Mouse (Mus musculus) midbrain, postnatal 0 days (tissue): ENCODE results near the gene Eif2ak3. TPM values are rescaled to one million over a fixed set of nuclear protein-coding genes. Genes with fewer than 3 reads are reported as not detected.

Experiments
- ATAC-seq: fragments of 200-750 bp; cut with Nextera tagmentation; 2 replicates; pipeline ENCODE4 v1.8.0; 2017; ENCODE audit warnings: moderate number of reproducible peaks, mild to moderate bottlenecking, moderate TSS enrichment, moderate library complexity; ENCODE audit not compliant: low FRiP score
- DNase-seq: peaks from one replicate; pipeline ENCODE4 v3.0.0-alpha.2; 2015; ENCODE audit warnings: low spot score
- H3K27ac ChIP-seq: fragments of 300-500 bp; sonication (generic); 2 replicates; pipeline ENCODE4 v1.5.1; 2014; ENCODE audit warnings: low read depth, mild to moderate bottlenecking, low read length, mixed read lengths
- H3K27me3 ChIP-seq: fragments of 300-500 bp; sonication (generic); 2 replicates; pipeline ENCODE4 v1.6.1; 2014; ENCODE audit warnings: low read length, control low read depth, mixed read lengths; ENCODE audit not compliant: insufficient read depth
- H3K36me3 ChIP-seq: fragments of 300-500 bp; sonication (generic); 2 replicates; pipeline ENCODE4 v1.6.1; 2014; ENCODE audit warnings: low read length, control low read depth, mixed read lengths; ENCODE audit not compliant: insufficient read depth
- H3K4me1 ChIP-seq: fragments of 300-500 bp; sonication (generic); 2 replicates; pipeline ENCODE4 v1.6.1; 2014; ENCODE audit warnings: mild to moderate bottlenecking, control low read depth, antibody characterized with exemption, low read length, mixed read lengths; ENCODE audit not compliant: insufficient read depth
- H3K4me2 ChIP-seq: fragments of 300-500 bp; sonication (generic); 2 replicates; pipeline ENCODE4 v1.6.1; 2014; ENCODE audit warnings: low read depth, mild to moderate bottlenecking, low read length, mixed read lengths; ENCODE audit not compliant: poor library complexity, severe bottlenecking
- H3K4me3 ChIP-seq: fragments of 300-500 bp; sonication (generic); 2 replicates; pipeline ENCODE4 v1.5.1; 2014; ENCODE audit warnings: low read depth, mild to moderate bottlenecking, low read length, moderate library complexity
- H3K9ac ChIP-seq: fragments of 300-500 bp; sonication (generic); replicated peaks from 2 replicates; pipeline ENCODE4 v1.6.1; 2014; ENCODE audit warnings: mild to moderate bottlenecking, low read length, moderate library complexity, mixed read lengths; ENCODE audit not compliant: poor library complexity, severe bottlenecking
- H3K9me3 ChIP-seq: fragments of 300-500 bp; sonication (generic); 2 replicates; pipeline ENCODE4 v1.6.1; 2016; ENCODE audit warnings: low read length, control low read depth
- CTCF ChIP-seq: IDR thresholded peaks from 2 replicates; pipeline ENCODE4 v1.5.1; 2016; ENCODE audit warnings: antibody characterized with exemption, mild to moderate bottlenecking
- WGBS: fragments of 180-500 bp; shearing (Covaris S2); extraction: QIAGEN DNeasy Blood & Tissue Kit; methylation state at CpG from one replicate; pipeline ENCODE4 v1.1.7; 2014; 5-methylcytosine and 5-hydroxymethylcytosine counted together
- polyA plus RNA-seq: library from polyadenylated mRNA; unstranded; fragments of >200 nt; fragmentation: Nextera tagmentation; extraction: Ambion mirVana; gene quantifications from 2 replicates; pipeline ENCODE4 v1.2.1, GENCODE M21; 2015
- total RNA-seq: library from RNA; depleted of rRNA; stranded (reverse); fragments of >200 nt; gene quantifications from 2 replicates; pipeline ENCODE4 v1.2.3, GENCODE M21; 2014

Eif2ak3 gene
- total and polyA plus RNA-seq, 2 experiments from 2014 or later = 7.7 to 19.3 TPM

DNA sequence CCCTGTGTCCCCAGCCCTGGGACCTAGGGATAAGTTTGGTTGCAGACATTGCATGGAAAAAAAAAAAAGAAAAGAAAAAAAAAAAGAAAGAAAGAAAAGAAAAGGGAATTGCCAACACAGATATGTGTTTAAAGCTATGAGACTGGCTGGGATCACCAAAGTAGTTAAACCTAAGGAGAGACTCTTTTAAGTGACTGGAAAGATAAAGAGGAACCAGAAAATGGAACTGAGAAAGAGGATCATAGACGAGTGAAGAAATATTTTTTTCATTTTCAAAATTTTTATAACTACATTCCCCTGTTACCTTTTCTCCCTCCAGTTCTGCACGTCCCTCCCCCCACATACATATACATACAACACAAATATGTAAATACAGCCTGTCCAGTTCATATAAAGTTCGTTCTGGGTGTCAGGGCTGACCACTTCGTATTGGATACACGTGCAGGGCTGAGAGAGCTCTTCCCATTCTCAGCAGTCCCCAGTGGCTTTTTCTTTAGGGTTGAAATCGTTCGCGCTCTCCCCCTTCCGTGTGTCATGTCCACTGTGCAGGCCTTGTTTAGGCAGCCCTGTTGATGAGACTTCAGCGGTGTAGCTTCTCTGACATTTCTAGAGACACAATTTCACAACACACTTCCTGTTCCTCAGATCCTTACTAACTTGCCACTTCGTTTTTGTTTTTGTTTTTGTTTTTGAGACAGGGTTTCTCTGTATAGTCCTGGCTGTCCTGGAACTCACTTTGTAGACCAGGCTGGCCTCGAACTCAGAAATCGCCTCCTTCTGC lies 11.4 kb downstream of the Eif2ak3 start:
- DNase-seq = no peak
- Histone ChIP-seq H3K4me2 (no peak overlapping the region), H3K36me3 (peaks cover 10% of the 10 kb centered on the region; the same call in 1 of the 2 replicates), H3K9ac (no peak overlapping the region), H3K4me1 (no peaks in the 10 kb centered on the region), H3K27me3 (no peaks in the 10 kb centered on the region), H3K4me3 (no peak overlapping the region), H3K9me3 (no peaks in the 10 kb centered on the region), H3K27ac (no peak overlapping the region)
- TF ChIP-seq CTCF = no peak
- 90% methylated on average over 13 of the region's 13 CpGs for WGBS
- ATAC-seq = no peak

DNA sequence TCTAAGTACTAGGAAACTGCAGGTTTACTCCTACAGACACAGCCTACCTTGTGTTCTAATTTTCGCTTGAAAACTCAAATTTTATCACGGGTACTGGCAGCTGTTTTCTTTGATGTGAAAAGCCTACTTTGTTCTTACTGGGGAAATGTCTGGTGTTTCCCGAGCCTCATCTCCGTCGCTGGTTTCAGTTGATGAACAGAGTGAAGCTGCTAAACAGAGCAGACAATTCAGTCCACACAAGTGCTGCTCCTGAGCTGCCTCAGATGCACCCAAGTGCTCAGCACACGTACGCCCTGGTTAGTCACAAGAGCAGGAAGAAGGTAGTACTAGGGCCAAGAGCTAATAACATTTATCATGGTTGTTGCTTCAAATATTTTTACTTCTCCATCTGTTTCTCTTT lies 18.4 kb downstream of the Eif2ak3 start:
- Histone ChIP-seq H3K9me3 (no peaks in the 10 kb centered on the region), H3K9ac (no peak overlapping the region), H3K27me3 (no peaks in the 10 kb centered on the region), H3K27ac (no peak overlapping the region), H3K4me3 (no peak overlapping the region), H3K4me2 (no peak overlapping the region), H3K36me3 (peaks cover 10% of the 10 kb centered on the region; the same call in 1 of the 2 replicates), H3K4me1 (no peaks in the 10 kb centered on the region)
- TF ChIP-seq CTCF = no peak
- ATAC-seq (no peak), DNase-seq (no peak)
- WGBS = 79% methylated on average over 7 of the region's 7 CpGs

DNA sequence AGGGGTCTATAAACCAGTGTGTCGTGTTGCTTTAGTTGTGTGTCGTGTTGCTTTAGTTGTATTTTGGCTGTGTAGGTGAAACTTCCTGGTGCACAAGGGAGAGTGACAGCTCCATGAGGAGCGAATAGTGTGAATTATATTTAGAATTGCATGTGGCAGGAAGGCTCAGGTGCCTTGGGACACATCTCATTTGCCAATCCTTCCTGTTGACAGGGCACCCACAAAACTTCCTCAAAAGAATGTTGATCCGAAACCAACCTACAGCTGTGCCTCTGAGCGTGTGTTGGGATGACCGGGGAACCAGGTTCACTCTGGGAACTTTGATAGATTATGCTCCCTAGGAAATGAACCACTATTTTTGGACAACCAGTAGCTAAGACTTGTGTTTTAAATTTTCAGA lies 20.0 kb downstream of the Eif2ak3 start:
- no peak for TF ChIP-seq CTCF
- no peaks in the 10 kb centered on the region for H3K4me1 ChIP-seq
- no peaks in the 10 kb centered on the region for H3K9me3 ChIP-seq
- peaks cover 5% of the 10 kb centered on the region; the same call in 1 of the 2 replicates for H3K36me3 ChIP-seq
- no peak overlapping the region for H3K9ac ChIP-seq
- no peaks in the 10 kb centered on the region for H3K27me3 ChIP-seq
- H3K4me3 ChIP-seq = no peak overlapping the region
- H3K27ac ChIP-seq = no peak overlapping the region
- no peak for ATAC-seq
- no peak for DNase-seq
- no peak overlapping the region for H3K4me2 ChIP-seq
- WGBS = 95% methylated on average over 6 of the region's 6 CpGs

DNA sequence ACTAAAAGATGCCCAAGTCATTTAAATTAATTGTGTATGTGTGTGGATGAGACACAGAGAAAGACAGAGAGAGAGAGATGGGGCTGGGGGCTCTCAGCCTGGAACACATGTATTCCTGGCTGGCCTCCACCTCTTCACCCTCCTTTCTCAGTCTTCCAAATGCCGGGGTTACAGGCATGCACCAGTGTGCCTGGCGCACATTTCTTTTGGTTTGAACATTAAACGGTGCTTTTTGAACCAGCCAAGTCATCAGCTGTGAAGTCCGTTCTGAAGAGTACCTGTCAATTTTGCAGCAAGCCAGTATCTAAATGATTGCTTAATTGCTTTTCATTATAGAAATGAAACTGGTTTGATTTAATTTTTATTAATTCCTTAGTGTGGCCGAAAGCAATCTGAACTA lies 22.4 kb downstream of the Eif2ak3 start:
- no peaks in the 10 kb centered on the region for H3K9me3 ChIP-seq
- no peak overlapping the region for H3K27ac ChIP-seq
- H3K36me3 ChIP-seq = no peaks in the 10 kb centered on the region
- no peak for TF ChIP-seq CTCF
- H3K4me1 ChIP-seq = no peaks in the 10 kb centered on the region
- no peak for DNase-seq
- no peak overlapping the region for H3K4me2 ChIP-seq
- no peak overlapping the region for H3K9ac ChIP-seq
- no peaks in the 10 kb centered on the region for H3K27me3 ChIP-seq
- no peak for ATAC-seq
- 58% methylated on average over 5 of the region's 5 CpGs for WGBS
- H3K4me3 ChIP-seq = no peak overlapping the region

DNA sequence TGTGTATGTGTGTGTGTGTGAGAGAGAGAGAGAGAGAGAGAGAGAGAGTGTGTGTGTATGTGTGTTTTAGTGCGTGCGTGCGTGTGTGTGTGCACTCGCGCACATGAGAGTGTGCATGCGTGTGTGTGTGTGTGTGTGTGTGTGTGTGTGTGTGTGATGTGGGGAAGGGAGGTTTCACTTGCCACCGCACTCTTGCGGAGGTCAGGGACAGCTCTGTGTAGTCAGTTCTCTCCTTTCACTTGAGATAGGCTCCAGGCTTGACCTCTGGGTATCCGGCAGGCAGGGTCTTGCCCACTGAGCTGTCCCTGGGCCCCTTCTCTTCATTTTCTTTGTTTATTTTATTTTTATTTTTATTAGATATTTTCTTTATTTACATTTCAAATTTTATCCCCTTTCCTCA lies 23.0 kb downstream of the Eif2ak3 start:
- WGBS = 91% methylated on average over 9 of the region's 9 CpGs
- H3K27ac ChIP-seq = no peak overlapping the region
- ATAC-seq (no peak), DNase-seq (no peak)
- H3K4me3 ChIP-seq = no peak overlapping the region
- no peak overlapping the region for H3K4me2 ChIP-seq
- no peak overlapping the region for H3K9ac ChIP-seq
- H3K9me3 ChIP-seq = no peaks in the 10 kb centered on the region
- no peaks in the 10 kb centered on the region for H3K36me3 ChIP-seq
- TF ChIP-seq CTCF = no peak
- H3K4me1 ChIP-seq = no peaks in the 10 kb centered on the region
- no peaks in the 10 kb centered on the region for H3K27me3 ChIP-seq

- Histone ChIP-seq H3K4me3 (no peak overlapping the region), H3K9ac (no peak overlapping the region), H3K4me1 (no peaks in the 10 kb centered on the region), H3K27me3 (no peaks in the 10 kb centered on the region), H3K36me3 (no peaks in the 10 kb centered on the region), H3K4me2 (peak overlapping the region; percentile 13; the same call in 1 of the 2 replicates), H3K27ac (0 out of 2 replicates have a peak overlapping the region, but pooled peaks have one; percentile 34), H3K9me3 (no peaks in the 10 kb centered on the region)
- ATAC-seq (no peak), DNase-seq (no peak)
- WGBS = 70% methylated on average over 14 of the region's 14 CpGs
- TF ChIP-seq CTCF = no peak
Measured at GRCm38 (mm10) chr6:70871511-70871980, 27.2 kb downstream of the Eif2ak3 start.
